Mouse (Mus musculus) CH12.LX (cell line): ENCODE results near the gene Gab1. TPM values are rescaled to one million over a fixed set of nuclear protein-coding genes. Genes with fewer than 3 reads are reported as not detected.

Experiments used
- DNase-seq: peaks from one replicate; pipeline ENCODE4 v3.0.0-alpha.2; 2013; ENCODE audit errors: extremely low read depth
- H3K27ac ChIP-seq: 2 replicates; pipeline ENCODE4 v1.5.1; 2012; ENCODE audit warnings: low read depth, mild to moderate bottlenecking, control low read depth, moderate library complexity; ENCODE audit not compliant: insufficient read depth
- H3K27me3 ChIP-seq: replicated peaks from 2 replicates; pipeline ENCODE3; 2012; ENCODE audit warnings: inconsistent platforms
- H3K36me3 ChIP-seq, 2 experiments: replicated peaks in 1 of 2; 2 replicates each; pipeline versions ENCODE3 to v1.6.1; 2012; ENCODE audit warnings: inconsistent platforms in 1 of 2, low read length in 1 of 2, mild to moderate bottlenecking in 1 of 2, mixed read lengths in 1 of 2, moderate library complexity in 1 of 2; ENCODE audit not compliant: control insufficient read depth in 1 of 2, insufficient read depth in 1 of 2
- H3K4me1 ChIP-seq, 2 experiments: 2 replicates each; pipeline ENCODE4 v1.6.1; 2012; ENCODE audit warnings: inconsistent platforms in 1 of 2, moderate library complexity in 1 of 2; ENCODE audit not compliant: insufficient read depth in 2 of 2, control insufficient read depth in 1 of 2
- H3K4me2 ChIP-seq: 2 replicates; pipeline ENCODE4 v1.6.1; 2012; ENCODE audit warnings: low read depth, mild to moderate bottlenecking, control low read depth; ENCODE audit not compliant: poor library complexity, insufficient read depth, severe bottlenecking
- H3K4me3 ChIP-seq, 3 experiments: fragments of 150-350 bp in 1 of 3; sonication (generic) in 1 of 3; replicated peaks in 1 of 3; 2 replicates each; pipeline versions ENCODE3 to v1.5.1; 2011 to 2012; ENCODE audit warnings: low read depth in 2 of 3, low read length in 2 of 3, mild to moderate bottlenecking in 2 of 3, moderate library complexity in 2 of 3, control low read depth in 1 of 3, improper control_type of control experiment in 1 of 3, inconsistent platforms in 1 of 3, mixed read lengths in 1 of 3; ENCODE audit not compliant: poor library complexity in 1 of 3
- H3K79me2 ChIP-seq: replicated peaks from 2 replicates; pipeline ENCODE4 v1.6.1; 2012; ENCODE audit warnings: mild to moderate bottlenecking, moderate library complexity; ENCODE audit not compliant: control insufficient read depth, poor library complexity, insufficient read depth, severe bottlenecking; ENCODE audit errors: extremely low read depth
- H3K9ac ChIP-seq: 2 replicates; pipeline ENCODE4 v1.6.1; 2012; ENCODE audit warnings: low read depth, mild to moderate bottlenecking, control low read depth, moderate library complexity; ENCODE audit not compliant: insufficient read depth
- H3K9me3 ChIP-seq: replicated peaks from 2 replicates; pipeline ENCODE3; 2012; ENCODE audit warnings: low read length, inconsistent platforms, mixed read lengths
- CTCF ChIP-seq, 2 experiments: IDR thresholded peaks in 1 of 2; conservative IDR thresholded peaks in 1 of 2; 2 replicates each; pipeline ENCODE4 v1.5.1; 2011 to 2012; ENCODE audit warnings: low read depth in 2 of 2, low read length in 2 of 2, improper control_type of control experiment in 1 of 2, inconsistent platforms in 1 of 2, mild to moderate bottlenecking in 1 of 2, moderate library complexity in 1 of 2
- E2F4 ChIP-seq: IDR thresholded peaks from 2 replicates; pipeline ENCODE4 v1.6.1; 2011; ENCODE audit warnings: low read depth, low read length, improper control_type of control experiment; ENCODE audit not compliant: insufficient replicate concordance
- ELF1 ChIP-seq: IDR thresholded peaks from 2 replicates; pipeline ENCODE4 v1.6.1; 2014; ENCODE audit warnings: low read depth, mild to moderate bottlenecking, inconsistent platforms, low read length, improper control_type of control experiment
- EP300 ChIP-seq: IDR thresholded peaks from 2 replicates; pipeline ENCODE4 v1.6.1; 2011; ENCODE audit warnings: low read length, improper control_type of control experiment
- ETS1 ChIP-seq: conservative IDR thresholded peaks from 2 replicates; pipeline ENCODE4 v1.6.1; 2012; ENCODE audit warnings: low read depth, mild to moderate bottlenecking, inconsistent platforms, low read length, improper control_type of control experiment, moderate library complexity
- GABPA ChIP-seq: IDR thresholded peaks from 2 replicates; pipeline ENCODE4 v1.6.1; 2012; ENCODE audit warnings: low read depth, low read length, improper control_type of control experiment, inconsistent platforms; ENCODE audit not compliant: insufficient replicate concordance
- IRF4 ChIP-seq: IDR thresholded peaks from 2 replicates; pipeline ENCODE4 v1.6.1; 2014; ENCODE audit warnings: low read depth, mild to moderate bottlenecking, inconsistent platforms, low read length, improper control_type of control experiment
- JUN ChIP-seq: IDR thresholded peaks from 2 replicates; pipeline ENCODE4 v1.6.1; 2011; ENCODE audit warnings: low read depth, mild to moderate bottlenecking, low read length, improper control_type of control experiment, moderate library complexity; ENCODE audit not compliant: insufficient read depth
- JUND ChIP-seq: conservative IDR thresholded peaks from 2 replicates; pipeline ENCODE4 v1.6.1; 2011; ENCODE audit warnings: low read depth, low read length, improper control_type of control experiment
- KAT2A ChIP-seq: IDR thresholded peaks from 2 replicates; pipeline ENCODE4 v1.6.1; 2012; ENCODE audit warnings: low read length, improper control_type of control experiment, inconsistent platforms; ENCODE audit not compliant: insufficient replicate concordance
- MAX ChIP-seq: IDR thresholded peaks from 2 replicates; pipeline ENCODE4 v1.6.1; 2011; ENCODE audit warnings: low read length, improper control_type of control experiment
- MEF2A ChIP-seq: IDR thresholded peaks from 2 replicates; pipeline ENCODE4 v1.6.1; 2014; ENCODE audit warnings: low read depth, mild to moderate bottlenecking, inconsistent platforms, low read length, improper control_type of control experiment, borderline replicate concordance
- MYC ChIP-seq: IDR thresholded peaks from 2 replicates; pipeline ENCODE4 v1.6.1; 2011; ENCODE audit warnings: low read depth, mild to moderate bottlenecking, improper control_type of control experiment, low read length
- NELFE ChIP-seq: IDR thresholded peaks from 2 replicates; pipeline ENCODE4 v1.6.1; 2011; ENCODE audit warnings: low read depth, low read length, improper control_type of control experiment
- POLR2A ChIP-seq: IDR thresholded peaks from 2 replicates; pipeline ENCODE4 v1.6.1; 2011; ENCODE audit warnings: low read depth, mild to moderate bottlenecking, improper control_type of control experiment, low read length
- RCOR1 ChIP-seq: conservative IDR thresholded peaks from 2 replicates; pipeline ENCODE4 v1.6.1; 2012; ENCODE audit warnings: low read depth, mild to moderate bottlenecking, inconsistent platforms, low read length, improper control_type of control experiment
- SIN3A ChIP-seq: IDR thresholded peaks from 2 replicates; pipeline ENCODE4 v1.6.1; 2012; ENCODE audit warnings: low read length, improper control_type of control experiment, inconsistent platforms
- SMC3 ChIP-seq: IDR thresholded peaks from 2 replicates; pipeline ENCODE4 v1.6.1; 2011; ENCODE audit warnings: low read depth, low read length, improper control_type of control experiment
- TBP ChIP-seq: conservative IDR thresholded peaks from 2 replicates; pipeline ENCODE4 v1.6.1; 2011; ENCODE audit warnings: low read depth, low read length, improper control_type of control experiment
- TCF12 ChIP-seq: IDR thresholded peaks from 2 replicates; pipeline ENCODE4 v1.6.1; 2014; ENCODE audit warnings: low read depth, mild to moderate bottlenecking, inconsistent platforms, low read length, improper control_type of control experiment
- UBTF ChIP-seq: IDR thresholded peaks from 2 replicates; pipeline ENCODE4 v1.6.1; 2012; ENCODE audit warnings: low read depth, mild to moderate bottlenecking, inconsistent platforms, low read length, improper control_type of control experiment, moderate library complexity
- USF1 ChIP-seq: IDR thresholded peaks from 2 replicates; pipeline ENCODE4 v1.6.1; 2014; ENCODE audit warnings: low read depth, mild to moderate bottlenecking, inconsistent platforms, low read length, improper control_type of control experiment
- ZMIZ1 ChIP-seq: IDR thresholded peaks from 2 replicates; pipeline ENCODE4 v1.6.1; 2012; ENCODE audit warnings: low read depth, mild to moderate bottlenecking, inconsistent platforms, low read length, improper control_type of control experiment
- ZNF384 ChIP-seq: IDR thresholded peaks from 2 replicates; pipeline ENCODE4 v1.6.1; 2012; ENCODE audit warnings: low read depth, low read length, improper control_type of control experiment, inconsistent platforms
- dilution Hi-C: fragments of 300-500 bp; cut with MboI; formaldehyde crosslinking; loops from 2 replicates; pipeline ENCODE4 v1.14.3; 2020; ENCODE audit warnings: low sequenced_read_pairs; ENCODE audit not compliant: extremely low pct_unique_long_range_greater_than_20kb, extremely low pct_ligation_motif_present
- in situ Hi-C: fragments of 300-500 bp; cut with MboI; formaldehyde crosslinking; loops from 3 replicates; pipeline ENCODE4 v1.14.3; 2019; ENCODE audit warnings: low sequenced_read_pairs, low pct_ligation_motif_present, low pct_unique_long_range_greater_than_20kb, mixed read lengths
- polyA plus RNA-seq: library from polyadenylated mRNA; unstranded; fragments of >175 nt; gene quantifications from 2 replicates; pipeline ENCODE4 v1.2.1, GENCODE M21; 2012; ENCODE audit warnings: low read depth; ENCODE audit not compliant: insufficient read length
- total RNA-seq, 2 experiments: library from RNA; depleted of rRNA; stranded (reverse); fragments of 300-350 nt in 1 of 2; fragments of >200 nt in 1 of 2; gene quantifications; 2 replicates each; pipeline ENCODE4 v1.2.3; 2012 to 2014

The Gab1 gene
- total and polyA plus RNA-seq, 3 experiments: 0.08 TPM; not detected in 2

GRCm38 (mm10) chr8:80831876-80832524 is 48.3 kb downstream of the Gab1 start:
- Histone ChIP-seq H3K9me3 (no peaks in the 10 kb centered on the region), H3K27me3 (no peaks in the 10 kb centered on the region), H3K4me3 (no peak overlapping the region), H3K4me2 (no peak overlapping the region), H3K36me3 (no peaks in the 10 kb centered on the region), H3K4me1 (peaks cover 8 to 17% of the 10 kb centered on the region in 2 experiments; a peak in 3 of 4 replicates), H3K79me2 (no peaks in the 10 kb centered on the region), H3K9ac (no peak overlapping the region), H3K27ac (no peak overlapping the region)
- TF ChIP-seq SMC3: no peak
- TF ChIP-seq IRF4: no peak
- TF ChIP-seq NELFE: no peak
- no peak for TF ChIP-seq CTCF (conservative IDR thresholded peaks at IDR 0.05 in 1 of 2, IDR thresholded peaks at IDR 0.05 in 1 of 2; ENCODE audit: low read depth in 2 of 2, low read length in 2 of 2)
- no peak for TF ChIP-seq TBP
- TF ChIP-seq ZMIZ1: no peak
- TF ChIP-seq E2F4: no peak
- no peak for TF ChIP-seq ELF1
- no peak for TF ChIP-seq JUND
- no peak for TF ChIP-seq ZNF384
- TF ChIP-seq USF1: no peak
- no peak for TF ChIP-seq JUN
- no peak for TF ChIP-seq GABPA
- no peak for TF ChIP-seq TCF12
- TF ChIP-seq SIN3A: no peak
- no peak for TF ChIP-seq POLR2A
- no peak for TF ChIP-seq EP300
- no peak for TF ChIP-seq MAX
- no peak for TF ChIP-seq MYC
- TF ChIP-seq RCOR1: no peak
- DNase-seq: no peak
- dilution Hi-C loops (no loop called here), in situ Hi-C loops (no loop called here)

GRCm38 (mm10) chr8:80830724-80831566 is 49.4 kb downstream of the Gab1 start:
- Histone ChIP-seq H3K36me3 (no peaks in the 10 kb centered on the region), H3K27me3 (no peaks in the 10 kb centered on the region), H3K9me3 (no peaks in the 10 kb centered on the region), H3K9ac (no peak overlapping the region), H3K4me2 (no peak overlapping the region), H3K4me3 (no peak overlapping the region), H3K79me2 (no peaks in the 10 kb centered on the region), H3K4me1 (peaks cover 8 to 19% of the 10 kb centered on the region in 2 experiments; a peak in 3 of 4 replicates), H3K27ac (no peak overlapping the region)
- dilution Hi-C loops (no loop called here), in situ Hi-C loops (no loop called here)
- no peak for DNase-seq
- TF ChIP-seq GABPA (no peak), ELF1 (no peak), MEF2A (no peak), ETS1 (no peak), JUND (no peak), KAT2A (no peak), UBTF (no peak)
